Mouse (Mus musculus) mouse trophoblast stem cell (cell line): Measurements from ENCODE around the gene 2700049A03Rik.
"Not testable (repeated sequence)": the region's sequence is repeated elsewhere in the genome, so short reads cannot be mapped to it uniquely, and the experiment has no call there.

Experiments
- in situ Hi-C, 2 experiments: fragments of 300-500 bp; cut with MseI, MboI; formaldehyde crosslinking; loops; 2 replicates in 1 of 2; 3 replicates in 1 of 2; pipeline ENCODE4 v1.15.1; 2025

2700049A03Rik gene

GRCm38 (mm10) chr12:71136130-71136973, at the start of gene 2700049A03Rik, which contains the start of gene Timm9:
TSS of gene 2700049A03Rik (plus strand) at chr12:71136848.
TSS of gene Timm9 (minus strand) at chr12:71136684.
- in situ Hi-C loops = no loop called here

- in situ Hi-C loops = not testable (repeated sequence)
These were observed 32.4 kb upstream of the 2700049A03Rik start for GRCm38 (mm10) chr12:71104275-71104674.

- in situ Hi-C loops = no loop called here
These were observed 29.4 kb upstream of the 2700049A03Rik start for GRCm38 (mm10) chr12:71107216-71107771.

GRCm38 (mm10) chr12:71111331-71111730, 25.3 kb upstream of the 2700049A03Rik start, which contains the start of gene Tomm20l:
TSS of gene Tomm20l (plus strand) at chr12:71111428.
- in situ Hi-C loops = no loop called here

GRCm38 (mm10) chr12:71113074-71113473, 23.6 kb upstream of the 2700049A03Rik start:
- in situ Hi-C loops = no loop called here

GRCm38 (mm10) chr12:71113675-71114288, 22.9 kb upstream of the 2700049A03Rik start:
- in situ Hi-C loops = no loop called here

- in situ Hi-C loops = no loop called here
These were observed 20.2 kb upstream of the 2700049A03Rik start for GRCm38 (mm10) chr12:71116411-71116810.

GRCm38 (mm10) chr12:71122731-71123130, 13.9 kb upstream of the 2700049A03Rik start:
- in situ Hi-C loops = no loop called here

- in situ Hi-C loops = no loop called here
These were observed 13.4 kb upstream of the 2700049A03Rik start for GRCm38 (mm10) chr12:71123286-71123685.

GRCm38 (mm10) chr12:71135581-71135980, 1.1 kb upstream of the 2700049A03Rik start:
- in situ Hi-C loops = no loop called here

- in situ Hi-C loops = no loop called here
These were observed 385 bp downstream of the 2700049A03Rik start for GRCm38 (mm10) chr12:71136974-71137491.

GRCm38 (mm10) chr12:71137686-71138085, 1.0 kb downstream of the 2700049A03Rik start:
- in situ Hi-C loops = no loop called here

GRCm38 (mm10) chr12:71139258-71139828, 2.7 kb downstream of the 2700049A03Rik start:
- in situ Hi-C loops = no loop called here

GRCm38 (mm10) chr12:71141189-71141588, 4.5 kb downstream of the 2700049A03Rik start:
- in situ Hi-C loops = no loop called here

- in situ Hi-C loops = no loop called here
These were observed 11.0 kb downstream of the 2700049A03Rik start for GRCm38 (mm10) chr12:71147641-71148040.

GRCm38 (mm10) chr12:71148801-71149200, 12.2 kb downstream of the 2700049A03Rik start:
- in situ Hi-C loops = no loop called here

- in situ Hi-C loops = no loop called here
These were observed 12.8 kb downstream of the 2700049A03Rik start for GRCm38 (mm10) chr12:71149456-71149855.

- in situ Hi-C loops = no loop called here
These were observed 13.5 kb downstream of the 2700049A03Rik start for GRCm38 (mm10) chr12:71150167-71150566.

GRCm38 (mm10) chr12:71154979-71155378, 18.3 kb downstream of the 2700049A03Rik start:
- in situ Hi-C loops = no loop called here

GRCm38 (mm10) chr12:71157974-71158373, 21.3 kb downstream of the 2700049A03Rik start:
- in situ Hi-C loops = no loop called here

GRCm38 (mm10) chr12:71164410-71164809, 27.8 kb downstream of the 2700049A03Rik start:
- in situ Hi-C loops = no loop called here

GRCm38 (mm10) chr12:71169911-71170310, 33.3 kb downstream of the 2700049A03Rik start:
- in situ Hi-C loops = no loop called here
